Mouse (Mus musculus): ENCODE data around the gene Gm9747.
A peak's percentile ranks its signal among the peaks of the same experiment; 100 is the strongest.

The Gm9747 gene

DNA sequence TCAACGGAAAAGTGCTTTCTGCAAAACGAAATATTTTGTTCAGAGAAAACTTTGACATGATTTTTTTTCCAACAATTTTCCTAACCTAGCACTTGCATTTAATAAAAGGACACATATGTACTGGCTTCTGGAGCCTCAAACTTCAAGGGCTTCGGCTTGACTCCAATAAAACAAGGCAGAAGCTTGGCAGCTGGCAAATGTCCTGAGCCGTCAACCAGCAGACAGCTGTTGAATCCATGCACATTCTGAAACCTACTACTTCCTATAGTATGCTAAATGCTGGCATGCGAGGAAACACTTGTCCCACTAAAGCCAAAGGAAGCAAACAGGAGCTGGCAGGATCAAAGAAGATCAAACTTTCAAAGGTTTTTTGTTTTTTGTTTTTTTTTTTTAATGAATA lies 24.5 kb downstream of the Gm9747 start:
- DNase-seq (ENCODE audit: low spot score in 2 of 2), result no peak

DNA sequence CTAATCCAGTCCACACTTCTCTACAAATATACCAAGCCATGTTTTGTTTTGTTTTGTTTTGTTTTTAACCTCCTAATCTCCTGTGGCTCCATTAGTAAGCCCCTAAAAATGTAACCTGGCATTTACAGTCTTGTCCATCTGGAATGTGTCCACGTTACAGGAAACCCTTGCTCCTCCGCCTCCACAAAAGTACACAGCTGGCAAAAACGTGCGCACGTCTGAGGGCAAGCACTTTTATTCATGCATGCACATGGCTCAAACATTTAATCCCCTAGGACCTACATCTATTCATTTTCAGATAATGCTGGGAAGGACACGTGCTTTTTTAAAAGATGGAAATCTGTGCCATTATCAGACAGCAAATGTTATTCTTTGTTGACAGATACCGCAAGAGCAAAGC lies 25.4 kb downstream of the Gm9747 start:
- no peak for DNase-seq (ENCODE audit: low spot score in 2 of 2)

DNA sequence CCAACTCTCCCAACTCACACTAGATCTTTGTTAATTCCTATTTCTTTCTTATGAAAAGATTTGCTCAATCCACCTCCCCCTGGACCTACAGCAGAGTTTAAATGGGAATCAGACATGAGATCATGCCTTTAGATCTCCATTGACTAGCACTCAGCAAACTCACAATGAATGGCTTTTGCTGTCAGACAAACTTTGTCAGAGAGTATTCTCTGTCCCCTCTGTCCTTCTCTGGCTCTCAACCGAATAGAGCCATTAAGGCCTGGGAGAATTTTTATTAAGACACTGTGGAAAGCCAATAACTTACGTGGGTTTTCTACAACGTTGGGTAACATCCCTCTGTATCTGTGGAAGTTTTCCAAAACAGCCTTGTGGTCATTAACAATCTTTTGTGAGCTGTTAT lies 27.1 kb downstream of the Gm9747 start:
- DNase-seq (ENCODE audit: low spot score in 2 of 2), result no peak

DNA sequence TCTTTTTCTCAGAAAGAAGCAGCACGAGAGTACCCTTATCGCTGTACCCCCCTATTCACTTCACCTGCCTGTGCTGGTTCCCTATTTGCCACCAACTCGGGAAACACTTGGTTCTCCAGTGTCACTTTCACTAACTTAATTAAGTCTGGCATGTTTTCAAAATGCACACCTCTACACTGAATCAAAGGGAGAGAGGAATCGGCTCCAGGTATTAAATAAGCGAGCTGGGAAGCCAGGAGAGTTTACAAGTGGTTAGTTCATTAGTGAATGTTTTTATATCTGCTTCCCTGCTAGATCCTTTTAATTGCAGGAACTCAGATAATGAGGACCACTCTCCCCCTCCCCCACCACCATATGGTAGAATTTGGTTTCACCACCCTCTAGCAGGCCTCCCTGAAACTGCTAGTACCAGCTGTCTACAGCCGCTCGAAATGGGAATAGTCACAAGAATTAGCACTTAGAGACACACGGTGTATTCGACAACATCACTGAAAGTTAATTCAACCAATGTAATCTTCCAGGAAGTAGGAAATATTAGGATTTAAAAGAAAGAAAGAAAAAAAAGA lies 28.2 kb downstream of the Gm9747 start:
- DNase-seq (ENCODE audit: low spot score in 2 of 2), result no peak

DNA sequence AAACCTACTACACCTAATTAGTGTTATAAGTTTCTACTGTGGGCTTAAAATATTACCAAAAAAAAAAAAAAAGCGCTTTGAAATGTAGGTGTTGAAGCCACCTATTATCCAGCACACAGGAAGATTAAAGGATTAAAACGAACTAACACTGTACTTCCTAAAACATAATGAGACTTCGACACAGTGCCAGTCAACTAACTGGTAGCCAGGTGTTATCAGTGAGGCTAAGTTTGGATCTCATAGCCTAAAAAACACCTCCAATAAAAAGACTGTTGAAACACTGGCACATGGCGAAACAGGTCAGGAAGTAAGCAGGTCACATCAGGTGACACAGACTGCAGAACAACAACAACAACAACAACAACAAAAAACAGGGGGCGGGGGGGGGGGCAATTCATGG lies 28.7 kb downstream of the Gm9747 start:
- no peak for DNase-seq (ENCODE audit: low spot score in 2 of 2)

DNA sequence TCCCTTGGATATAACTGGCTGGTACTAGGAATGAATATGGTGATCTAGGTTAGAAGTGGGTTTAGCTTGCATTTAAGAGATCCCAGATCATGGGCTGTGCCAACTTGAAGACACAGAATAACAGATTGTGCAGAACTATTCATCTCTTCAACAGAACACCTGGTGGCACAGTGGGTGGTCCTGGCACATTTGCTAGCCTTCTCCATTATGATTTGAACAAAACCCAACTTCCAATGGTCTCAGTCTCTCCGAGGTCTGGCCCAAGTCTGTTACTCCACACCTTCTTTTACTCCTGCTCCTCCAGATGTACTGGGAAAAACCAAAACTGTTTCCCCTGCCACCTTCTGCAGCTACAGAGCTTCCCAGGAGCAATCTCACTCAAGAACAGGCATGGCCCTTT lies 29.4 kb downstream of the Gm9747 start:
- no peak for DNase-seq (ENCODE audit: low spot score in 2 of 2)

DNA sequence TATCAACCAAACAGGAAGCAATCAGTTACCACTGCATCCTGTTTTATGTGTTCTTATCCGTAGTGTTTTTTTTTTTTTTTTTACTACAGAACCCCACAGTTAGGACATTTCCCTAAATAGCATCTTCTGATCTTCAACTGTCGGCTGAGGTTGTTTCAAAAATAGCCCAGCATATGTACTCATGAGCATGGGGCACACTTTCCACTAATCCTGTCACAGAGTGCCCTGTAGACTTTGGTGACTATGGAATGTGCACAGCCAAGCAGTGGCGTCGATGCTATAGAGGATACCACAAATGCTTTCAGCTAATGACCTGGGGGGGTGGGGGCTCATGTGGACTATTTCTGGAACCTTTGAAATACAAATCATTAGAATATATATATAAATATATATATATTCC lies 34.6 kb downstream of the Gm9747 start:
- no peak for DNase-seq (ENCODE audit: low spot score in 2 of 2)

GRCm38 (mm10) chr1:82272231-82272630 lies 39.3 kb downstream of the Gm9747 start:
- DNase-seq (ENCODE audit: low spot score in 2 of 2), result no peak

DNA sequence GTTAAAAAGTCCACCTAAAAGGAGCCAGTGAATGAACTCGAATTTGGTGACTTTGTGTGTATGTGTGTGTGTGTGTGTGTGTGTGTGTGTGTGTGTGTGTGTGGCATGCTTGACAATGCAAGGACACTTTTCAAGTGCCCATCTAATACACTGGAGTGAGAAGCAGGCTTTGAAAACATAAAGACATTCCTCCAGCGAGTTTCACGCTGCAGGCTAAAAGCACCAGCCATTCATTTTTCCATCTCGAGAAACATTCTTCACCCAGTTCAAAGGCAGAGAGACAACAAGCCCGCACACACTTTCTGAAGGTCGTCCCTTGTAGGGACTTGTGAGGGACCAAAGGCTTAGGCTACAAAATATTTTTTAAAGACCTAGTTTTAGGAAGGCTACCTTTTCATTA lies 40.6 kb downstream of the Gm9747 start:
- DNase-seq (ENCODE audit: low spot score in 2 of 2), result no peak

- DNase-seq (ENCODE audit: low spot score in 2 of 2), result no peak
These were observed 41.4 kb downstream of the Gm9747 start for GRCm38 (mm10) chr1:82274361-82274760.

DNA sequence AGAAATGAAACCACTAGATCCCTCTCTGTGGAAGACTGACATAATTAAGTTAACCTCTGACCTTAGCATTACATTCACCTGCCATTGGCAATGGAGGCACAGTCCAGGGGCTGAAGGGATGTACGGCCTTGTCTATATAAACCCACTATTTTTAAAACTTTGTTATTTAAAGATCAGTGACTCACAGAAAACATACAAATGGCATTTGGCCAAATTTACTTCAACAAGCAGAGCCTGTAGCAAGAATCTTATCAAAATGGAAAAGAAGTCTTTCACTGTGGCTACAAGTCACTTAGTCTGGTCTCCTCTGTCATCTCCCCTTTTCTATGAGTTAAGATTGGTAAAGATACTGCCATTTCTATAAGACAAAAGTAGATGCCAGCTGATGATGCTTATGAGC lies 46.9 kb downstream of the Gm9747 start:
- DNase-seq (ENCODE audit: low spot score in 2 of 2), result no peak

- DNase-seq (ENCODE audit: low spot score in 2 of 2), result no peak
These were observed 48.9 kb downstream of the Gm9747 start for GRCm38 (mm10) chr1:82281823-82282222.

DNA sequence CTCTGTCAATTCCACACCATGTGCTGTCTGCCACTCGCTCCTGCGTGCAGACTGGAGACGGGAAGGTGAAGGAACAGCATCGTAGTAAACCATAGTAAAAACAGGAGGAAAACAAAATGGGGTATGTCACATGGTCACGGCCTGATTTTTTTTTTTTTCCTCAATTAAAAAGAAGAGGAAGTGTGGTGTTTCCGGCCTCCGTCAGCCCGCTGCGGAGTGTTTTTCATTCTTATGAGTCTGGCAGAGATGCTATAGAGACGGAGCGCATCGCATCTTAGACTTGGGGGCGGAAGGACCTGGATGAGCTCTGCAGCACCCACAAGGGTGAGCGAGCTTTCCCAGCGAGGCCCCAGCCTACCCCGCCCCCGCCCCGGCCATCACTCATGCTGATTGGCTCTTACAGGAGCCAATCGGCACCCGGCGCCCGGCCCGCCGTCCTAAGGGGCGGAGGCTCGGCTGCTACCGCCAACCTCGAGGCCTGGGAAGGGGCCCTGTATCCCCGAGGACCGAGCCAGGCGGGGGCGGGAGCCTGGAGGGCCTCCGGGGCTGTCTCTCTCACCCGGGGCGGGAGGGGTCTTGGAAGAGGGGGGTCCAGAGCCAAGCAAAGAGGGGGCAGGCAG lies 50.2 kb downstream of the Gm9747 start:
- DNase-seq (ENCODE audit: low spot score in 2 of 2), result peak; percentile 49 to 74

DNA sequence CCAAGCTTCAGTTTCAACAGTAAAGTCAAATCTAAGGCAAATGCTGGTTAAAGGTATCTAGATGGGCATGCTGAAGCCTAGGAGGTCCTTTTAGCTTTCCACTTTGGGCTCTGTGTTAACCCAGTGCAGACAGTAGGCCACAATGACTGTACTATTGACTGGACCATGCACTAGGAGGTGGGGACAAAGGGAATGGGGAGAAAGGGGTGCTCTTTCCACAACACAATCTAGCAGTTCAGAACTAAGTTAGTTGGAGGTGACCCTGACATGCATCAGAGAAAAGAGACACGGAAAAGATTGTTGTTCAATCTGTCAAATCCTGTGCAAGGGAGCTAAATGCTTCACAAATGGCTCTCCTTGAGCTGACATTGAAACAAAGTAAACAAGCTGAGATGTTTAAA lies 51.0 kb downstream of the Gm9747 start:
- no peak for DNase-seq (ENCODE audit: low spot score in 2 of 2)

DNA sequence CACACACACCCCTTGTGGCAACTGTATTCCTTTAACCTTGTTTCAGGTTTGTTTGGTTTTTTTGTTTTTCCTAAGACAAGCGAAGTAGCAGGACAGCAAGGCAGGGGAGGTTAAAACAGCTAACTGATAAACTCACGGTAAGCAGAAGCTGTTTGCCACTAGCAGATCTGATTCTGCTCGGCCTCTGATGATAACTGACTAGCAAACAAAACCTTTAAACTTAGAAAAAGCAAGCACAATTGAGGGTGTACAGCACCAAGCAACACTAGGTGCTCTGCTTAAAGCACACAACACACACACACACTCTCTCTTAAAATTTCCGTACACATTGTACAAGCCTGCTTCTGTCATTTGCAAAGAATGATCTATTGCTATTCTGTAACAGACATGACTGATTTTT lies 51.5 kb downstream of the Gm9747 start:
- DNase-seq (ENCODE audit: low spot score in 2 of 2), result no peak

All from spleen, postnatal 10 days (tissue).